Mouse (Mus musculus) cerebellum, adult 8-10 months (tissue): ENCODE data around the gene D16Ertd472e.

Experiments used
- DNase-seq: peaks from one replicate; pipeline ENCODE4 v3.0.0; 2022

Gene D16Ertd472e

GRCm38 (mm10) chr16:78576478-78577084, at the start of gene D16Ertd472e:
TSS of gene D16Ertd472e (minus strand) at chr16:78576708.
- peak; percentile 8 for DNase-seq

GRCm38 (mm10) chr16:78622755-78623154, 46.2 kb upstream of the D16Ertd472e start:
- no peak for DNase-seq

DNA sequence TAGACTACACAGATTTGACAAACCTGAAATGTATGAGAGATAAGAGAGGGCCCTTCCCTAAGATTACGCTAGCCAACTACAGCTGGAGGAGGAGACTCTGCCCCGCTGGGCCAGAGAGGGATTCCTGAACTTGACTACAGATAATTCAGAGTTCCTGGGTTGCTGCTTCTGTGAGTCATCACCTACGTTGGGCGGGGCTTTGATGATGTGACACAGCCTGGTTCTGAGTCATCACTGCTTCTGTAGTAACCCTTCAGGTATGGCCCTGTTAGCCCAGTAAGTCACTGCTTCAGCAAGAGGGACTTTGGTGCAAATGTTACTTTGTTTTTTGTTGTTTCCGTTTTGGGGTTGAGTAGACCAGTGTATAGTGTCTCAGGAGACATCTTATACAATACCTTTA, 42.9 kb upstream of the D16Ertd472e start:
- no peak for DNase-seq

- DNase-seq: no peak
Measured at GRCm38 (mm10) chr16:78617757-78618532, 41.4 kb upstream of the D16Ertd472e start.

DNA sequence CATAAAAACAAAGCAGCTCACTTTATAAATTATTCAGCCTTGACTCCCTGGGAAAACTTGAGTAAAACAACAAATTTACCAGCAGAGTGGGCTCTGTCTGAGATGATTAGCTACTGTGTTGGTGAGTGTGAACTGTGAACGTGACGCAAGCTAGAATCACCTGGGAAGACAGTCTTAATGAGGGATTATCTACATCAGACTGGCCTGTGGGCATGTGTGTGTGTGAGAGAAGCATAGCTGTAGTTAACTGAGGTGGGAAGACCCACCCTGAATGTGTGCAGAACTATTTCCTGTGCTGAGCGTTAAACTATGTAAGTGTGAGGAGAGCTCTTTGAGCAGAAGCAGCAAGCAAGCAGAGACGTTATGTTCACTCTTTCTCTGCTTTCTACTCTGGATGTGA, 29.7 kb upstream of the D16Ertd472e start:
- no peak for DNase-seq

- DNase-seq: no peak
Measured at GRCm38 (mm10) chr16:78598919-78599318, 22.4 kb upstream of the D16Ertd472e start.

DNA sequence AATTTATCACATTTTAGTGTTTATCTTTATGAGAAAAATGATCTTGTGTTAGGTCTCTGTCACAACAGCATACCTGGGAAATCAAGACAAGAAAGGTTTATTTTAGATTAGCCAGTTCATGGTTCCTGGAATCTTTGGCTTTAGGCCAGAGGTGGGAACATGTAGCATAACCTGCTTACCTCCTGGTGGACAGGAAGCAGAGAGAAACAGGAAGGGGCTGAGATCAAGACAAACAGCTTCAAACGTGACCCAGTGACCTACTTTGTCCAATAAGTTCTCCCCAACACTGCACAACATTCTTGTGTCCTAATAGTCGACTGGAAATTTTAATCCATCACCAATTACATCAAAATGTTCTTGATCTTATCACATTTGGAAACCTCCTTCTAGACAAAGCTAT, 19.9 kb upstream of the D16Ertd472e start:
- no peak for DNase-seq

DNA sequence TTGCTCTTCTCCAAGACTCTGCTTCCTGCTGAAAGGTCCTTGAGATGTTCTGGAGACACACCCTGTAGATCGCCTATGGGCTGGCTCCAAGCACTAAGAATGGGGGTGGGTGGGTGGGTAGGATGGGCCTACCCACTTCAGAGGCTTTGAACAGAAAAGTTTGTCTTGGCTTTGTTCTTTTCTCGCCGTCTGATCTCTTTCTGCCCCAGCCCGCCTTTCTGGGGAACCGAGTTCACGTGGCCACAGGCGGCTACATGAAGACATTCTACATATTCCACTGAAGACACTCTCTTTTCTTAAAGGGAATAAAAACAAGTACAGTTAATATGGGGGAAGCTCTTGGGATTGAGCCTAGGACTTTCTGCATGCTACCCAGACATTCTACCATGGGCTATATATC, 19.3 kb upstream of the D16Ertd472e start:
- DNase-seq: no peak

- no peak for DNase-seq
Measured at GRCm38 (mm10) chr16:78594154-78594553, 17.6 kb upstream of the D16Ertd472e start.

DNA sequence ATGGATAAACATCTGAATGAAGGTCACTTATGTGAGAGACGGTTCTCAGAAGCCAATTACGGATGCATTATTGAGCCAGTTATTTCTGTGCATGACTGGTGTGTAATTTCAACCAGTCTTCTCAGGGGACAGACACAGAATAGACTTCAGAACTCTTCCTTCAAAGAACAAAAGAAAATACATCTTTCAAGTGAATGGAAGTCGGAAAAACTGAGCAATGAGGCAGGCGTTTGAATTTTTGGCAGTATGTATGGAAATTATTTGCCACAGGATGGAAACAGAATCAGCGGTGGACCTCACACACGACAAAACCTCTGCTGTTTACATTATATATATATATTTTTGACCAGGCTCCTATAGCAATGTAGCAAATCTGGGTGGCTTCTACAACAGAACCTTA, 14.6 kb upstream of the D16Ertd472e start:
- no peak for DNase-seq

GRCm38 (mm10) chr16:78588821-78589220, 12.3 kb upstream of the D16Ertd472e start:
- no peak for DNase-seq

DNA sequence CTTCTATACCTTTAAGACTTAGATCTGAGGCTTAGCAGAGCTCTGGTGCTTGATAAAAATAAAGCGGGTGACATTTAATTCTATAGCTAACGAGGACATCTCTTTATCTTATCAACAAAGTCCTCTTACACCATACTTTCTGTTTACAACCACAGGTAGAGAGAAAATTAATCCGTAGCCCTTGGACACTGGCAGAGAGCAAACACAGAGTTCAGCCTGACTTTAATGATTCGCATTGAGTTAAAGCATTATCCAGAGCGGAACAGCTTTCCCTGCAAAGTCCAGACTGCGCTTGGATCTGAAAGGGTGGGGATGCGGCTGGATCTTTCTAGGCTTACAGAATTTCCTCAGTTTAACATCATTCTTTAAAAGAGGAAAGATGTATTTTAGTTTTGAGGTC, 10.1 kb upstream of the D16Ertd472e start:
- no peak for DNase-seq

DNA sequence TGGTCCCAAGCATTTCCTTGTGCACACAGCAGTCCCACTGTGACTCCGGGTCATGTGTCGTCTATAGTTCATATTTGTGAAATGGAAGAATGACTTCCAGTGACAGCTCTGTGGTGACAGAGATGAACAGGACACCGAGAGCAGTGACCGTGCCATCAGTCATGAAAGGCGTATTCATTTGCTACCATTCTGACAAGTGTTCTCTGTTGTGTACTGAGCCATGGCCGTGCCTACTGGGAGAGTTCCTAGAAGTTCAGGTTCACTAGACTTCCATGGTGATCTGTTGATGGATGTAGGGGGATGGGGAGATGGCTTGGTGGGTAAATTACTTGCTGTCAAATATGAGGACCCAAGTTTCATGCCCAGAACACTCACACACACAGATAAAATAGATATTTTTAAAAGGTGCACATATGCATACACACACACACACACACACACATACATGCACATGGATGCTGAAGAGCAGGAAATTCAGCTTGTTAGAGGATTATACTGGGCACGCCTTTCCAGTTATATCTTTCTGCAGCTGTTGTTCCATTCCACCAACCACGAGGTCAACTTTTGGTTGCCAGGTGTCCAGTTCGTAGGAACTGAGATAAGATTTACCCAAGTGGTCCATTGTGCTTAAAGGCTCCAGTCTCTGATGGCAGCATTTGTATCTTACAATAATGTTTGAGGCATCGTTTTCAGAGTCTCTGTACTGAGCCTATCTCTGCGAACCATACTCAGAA, 9.3 kb upstream of the D16Ertd472e start:
- no peak for DNase-seq

DNA sequence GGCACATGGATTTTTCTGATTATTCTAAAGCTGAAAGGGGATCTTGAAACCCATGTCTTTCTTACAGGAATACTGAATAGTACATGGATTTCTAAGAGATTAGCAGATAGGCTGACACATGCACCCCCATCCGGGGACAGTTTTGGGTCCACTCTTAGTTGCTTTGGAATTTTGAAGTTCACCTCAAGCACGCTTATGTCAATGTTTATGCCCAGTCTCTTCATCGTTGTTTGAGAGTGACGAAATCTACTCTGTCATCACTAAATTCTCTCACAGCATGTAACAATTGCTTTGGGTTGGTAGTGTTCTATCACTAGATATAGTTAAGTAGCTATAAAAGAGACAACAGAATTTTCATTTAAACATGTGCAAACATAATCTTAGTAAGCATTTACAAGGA, 8.7 kb upstream of the D16Ertd472e start:
- no peak for DNase-seq

DNA sequence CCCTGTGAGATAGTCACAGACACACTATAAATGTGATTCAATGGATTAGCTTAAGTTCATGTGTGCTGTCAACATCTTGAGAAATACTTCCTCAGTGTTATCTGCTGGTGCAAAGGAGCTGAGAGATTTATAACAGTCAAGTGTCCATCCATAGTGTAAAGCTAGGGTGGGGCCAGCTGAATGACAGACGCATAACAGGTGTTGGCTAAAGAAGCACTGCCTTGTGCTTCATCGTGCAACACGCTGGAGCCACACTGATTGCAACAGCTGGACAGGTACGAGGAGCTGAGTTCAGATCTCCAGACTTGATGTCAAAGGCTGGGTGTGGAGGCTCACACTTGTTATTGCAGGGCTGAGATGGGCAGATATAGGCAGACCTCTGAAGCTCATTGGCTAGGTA, 7.5 kb upstream of the D16Ertd472e start:
- DNase-seq: no peak

DNA sequence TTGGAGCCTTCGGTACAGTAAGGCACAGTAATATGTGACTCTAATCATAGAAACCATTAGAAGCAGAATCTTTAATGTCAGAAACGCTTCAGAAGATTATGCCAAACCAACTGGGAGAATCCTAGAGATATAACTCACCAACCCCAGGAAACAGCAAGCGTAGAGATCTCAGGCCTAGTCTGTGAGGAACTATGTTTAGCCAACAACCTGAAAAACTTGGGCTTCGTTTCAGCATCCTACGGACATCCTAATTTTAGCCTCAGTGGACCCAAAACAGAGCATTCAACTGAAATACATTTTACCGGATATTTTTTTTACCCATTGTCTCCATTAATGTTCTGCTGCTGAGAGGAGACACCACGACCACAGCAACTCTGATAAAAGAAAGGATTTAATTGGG, 3.9 kb upstream of the D16Ertd472e start:
- no peak for DNase-seq

GRCm38 (mm10) chr16:78579386-78579785, 2.9 kb upstream of the D16Ertd472e start:
- DNase-seq: no peak

GRCm38 (mm10) chr16:78577085-78577671, 670 bp upstream of the D16Ertd472e start:
- DNase-seq: no peak

- DNase-seq: peak; percentile 6
Measured at GRCm38 (mm10) chr16:78575852-78576477, 543 bp downstream of the D16Ertd472e start.

GRCm38 (mm10) chr16:78575190-78575851, 1.2 kb downstream of the D16Ertd472e start:
- DNase-seq: no peak

DNA sequence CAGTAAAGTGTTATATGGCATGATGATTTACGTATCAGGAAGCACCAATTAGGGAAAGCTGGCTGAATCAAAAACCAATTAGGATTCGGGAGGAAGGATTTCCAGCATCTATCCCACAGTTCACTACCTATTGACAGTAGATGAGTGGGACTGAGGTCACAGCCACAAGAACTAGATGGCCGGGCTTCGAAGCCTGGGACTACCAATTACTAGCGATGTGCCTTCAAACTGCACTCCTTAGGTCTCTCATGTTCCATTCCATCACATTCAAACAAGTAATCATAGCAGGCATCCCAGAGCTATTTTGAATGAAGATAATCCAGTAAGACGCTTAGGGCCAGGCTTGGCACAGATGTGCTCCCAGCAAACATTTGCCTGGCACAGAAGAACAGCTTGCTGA, 2.3 kb downstream of the D16Ertd472e start:
- no peak for DNase-seq

DNA sequence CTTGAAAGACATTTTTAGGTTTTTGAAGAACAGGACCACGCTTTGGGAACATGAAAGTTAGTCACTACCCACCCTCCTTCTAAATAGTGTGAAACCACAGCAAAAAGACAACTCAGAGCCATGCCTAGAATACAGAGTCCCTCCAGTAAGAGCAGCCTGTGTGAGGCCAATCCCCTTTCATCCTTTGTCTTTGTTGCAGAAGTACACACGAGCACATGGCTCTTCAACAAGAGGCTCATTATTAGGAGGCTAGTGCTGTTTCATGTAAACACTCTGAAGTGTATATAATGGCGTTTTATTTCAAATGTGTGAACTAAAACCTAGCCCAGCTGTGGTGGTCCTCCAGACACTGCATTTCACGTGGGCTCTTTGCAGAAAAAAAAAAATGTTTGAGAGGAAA, 3.5 kb downstream of the D16Ertd472e start:
- DNase-seq: no peak
